Mouse (Mus musculus) v-Abl transformed pro-B cells (cell line): ENCODE measurements around the gene Gm29554.
"Not testable (repeated sequence)": the region's sequence is repeated elsewhere in the genome, so short reads cannot be mapped to it uniquely, and the experiment has no call there.

Experiments used
- in situ Hi-C, 2 experiments: fragments of 400-800 bp; cut with MboI; formaldehyde crosslinking; loops; one replicate each; pipeline ENCODE4 v1.15.1; 2025; ENCODE audit not compliant: unreplicated experiment in 2 of 2

The Gm29554 gene

GRCm38 (mm10) chrY:12273632-12274031, at the start of gene Gm29554:
TSS of gene Gm29554 (plus strand) at chrY:12273932.
- in situ Hi-C loops, result not testable (repeated sequence)
